Mouse (Mus musculus) megakaryocyte, adult 5-6 weeks (primary cell): ENCODE measurements at regions not wholly inside any gene's neighbourhood (a gene's known extent, or its start where the extent isn't known, plus 50 kb on each side); places are given as distances from the start of the nearest gene placed in this dataset.
"Not testable (repeated sequence)": the region's sequence is repeated elsewhere in the genome, so short reads cannot be mapped to it uniquely, and the experiment has no call there.

ENCODE experiments used
- ATAC-seq: 2 replicates; pipeline ENCODE4 v1.8.0; 2016; ENCODE audit warnings: mild to moderate bottlenecking, inconsistent platforms; ENCODE audit not compliant: poor library complexity, severe bottlenecking

GRCm38 (mm10) chr7:36229031-36229430 is 426.2 kb upstream of the Zfp507 start:
- ATAC-seq = no peak

- ATAC-seq = no peak
Observed at GRCm38 (mm10) chr7:36224416-36224815, 421.6 kb upstream of the Zfp507 start.

GRCm38 (mm10) chr7:36218386-36218785 is 415.6 kb upstream of the Zfp507 start:
- ATAC-seq = no peak

GRCm38 (mm10) chr7:36210034-36210433 is 407.2 kb upstream of the Zfp507 start:
- ATAC-seq = no peak

GRCm38 (mm10) chr7:36207525-36208260 is 404.9 kb upstream of the Zfp507 start:
- no peak for ATAC-seq

GRCm38 (mm10) chr7:36198091-36198700 is 395.4 kb upstream of the Zfp507 start:
- no peak for ATAC-seq

GRCm38 (mm10) chr7:36196154-36196720 is 393.4 kb upstream of the Zfp507 start:
- no peak for ATAC-seq

GRCm38 (mm10) chr7:36192645-36193044 is 389.8 kb upstream of the Zfp507 start:
- no peak for ATAC-seq

GRCm38 (mm10) chr7:36177947-36178346 is 375.1 kb upstream of the Zfp507 start:
- no peak for ATAC-seq

GRCm38 (mm10) chr7:36175296-36175695 is 372.5 kb upstream of the Zfp507 start:
- no peak for ATAC-seq

- not testable (repeated sequence) for ATAC-seq
Observed at GRCm38 (mm10) chr7:36172511-36172910, 369.7 kb upstream of the Zfp507 start.

- no peak for ATAC-seq
Observed at GRCm38 (mm10) chr7:36157270-36157945, 354.6 kb upstream of the Zfp507 start.

GRCm38 (mm10) chr7:36156595-36156994 is 353.8 kb upstream of the Zfp507 start:
- ATAC-seq = no peak

GRCm38 (mm10) chr7:36155576-36155975 is 352.8 kb upstream of the Zfp507 start:
- no peak for ATAC-seq

- no peak for ATAC-seq
Observed at GRCm38 (mm10) chr7:36155159-36155558, 352.4 kb upstream of the Zfp507 start.

GRCm38 (mm10) chr7:36150871-36151560 is 348.2 kb upstream of the Zfp507 start:
- no peak for ATAC-seq

GRCm38 (mm10) chr7:36136571-36136970 is 333.8 kb upstream of the Zfp507 start:
- no peak for ATAC-seq

- ATAC-seq = no peak
Observed at GRCm38 (mm10) chr7:36134557-36134956, 331.8 kb upstream of the Zfp507 start.

- ATAC-seq = no peak
Observed at GRCm38 (mm10) chr7:36133658-36134143, 330.9 kb upstream of the Zfp507 start.

- no peak for ATAC-seq
Observed at GRCm38 (mm10) chr7:36133026-36133425, 330.2 kb upstream of the Zfp507 start.

- no peak for ATAC-seq
Observed at GRCm38 (mm10) chr7:36132569-36132968, 329.8 kb upstream of the Zfp507 start.
